Mouse (Mus musculus): ENCODE data around the gene Gm10273. TPM values are rescaled to one million over a fixed set of nuclear protein-coding genes. Genes with fewer than 3 reads are reported as not detected.

Gm10273 gene
- polyA plus RNA-seq, 1 experiment: not detected

DNA sequence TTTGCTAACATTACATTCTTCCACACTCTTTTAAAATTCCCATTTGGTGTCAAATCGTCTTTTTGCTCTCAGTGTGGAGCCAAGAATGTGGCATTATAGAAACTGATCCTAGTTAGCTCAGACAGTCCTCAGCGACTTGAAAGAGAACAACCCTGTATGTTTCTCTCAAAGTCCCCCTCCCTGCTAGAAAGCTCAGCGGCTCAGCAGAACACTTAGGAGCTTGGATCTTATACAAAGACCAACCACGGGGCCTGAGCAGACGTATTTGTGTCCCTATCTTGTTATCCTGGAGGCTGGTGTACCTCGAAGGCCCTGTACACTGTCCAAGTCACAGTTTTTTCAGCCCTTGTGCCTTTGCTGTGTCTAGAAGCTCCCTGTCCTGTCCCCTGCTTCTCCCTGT, 44.7 kb downstream of the Gm10273 start:
- TF ChIP-seq POLR2A (IDR thresholded peaks at IDR 0.05; ENCODE audit: insufficient read depth, low read depth, low read length) (no peak), CTCF (IDR thresholded peaks at IDR 0.05; ENCODE audit: insufficient read depth, low read depth, low read length) (no peak)
- no peak overlapping the region for H3K27ac ChIP-seq (ENCODE audit: insufficient read depth, low read depth, low read length)
- 46% methylated on average over 6 of the region's 6 CpGs for WGBS
- no peaks in the 10 kb centered on the region for H3K4me1 ChIP-seq (ENCODE audit: control insufficient read depth, insufficient read depth, low read length)
- no peak overlapping the region for H3K4me3 ChIP-seq (ENCODE audit: insufficient read depth, low read depth, low read length)

DNA sequence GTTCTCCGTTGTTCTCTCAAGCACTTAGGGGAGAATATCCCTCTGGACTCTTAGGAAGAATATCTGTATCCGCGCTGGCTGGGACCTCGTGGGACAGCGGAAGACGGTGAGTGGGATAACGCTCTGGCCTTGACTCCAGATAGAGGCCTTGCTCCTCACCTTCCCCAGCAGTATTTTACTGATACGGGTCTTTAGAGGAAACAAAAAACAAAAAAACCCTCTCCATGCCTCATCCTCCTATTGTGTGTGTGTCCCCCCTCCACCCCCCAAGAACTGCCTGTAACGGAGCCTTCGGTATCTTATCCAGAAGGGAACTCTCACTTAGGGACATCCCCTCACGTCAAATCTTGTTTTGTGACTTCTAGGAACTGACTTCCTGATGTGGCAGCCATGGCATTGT, 46.3 kb downstream of the Gm10273 start, which contains the start of gene Oit3:
Gene Oit3, minus strand, starts transcription at position 44 of the 400 bp plus-strand sequence.
- no peaks in the 10 kb centered on the region for H3K4me1 ChIP-seq (ENCODE audit: control insufficient read depth, insufficient read depth, low read length)
- 87% methylated on average over 11 of the region's 11 CpGs for WGBS
- H3K27ac ChIP-seq (ENCODE audit: insufficient read depth, low read depth, low read length): no peak within 1 kb of the TSS
- H3K4me3 ChIP-seq (ENCODE audit: insufficient read depth, low read depth, low read length): no peak within 1 kb of the TSS
- no peak for TF ChIP-seq POLR2A (IDR thresholded peaks at IDR 0.05; ENCODE audit: insufficient read depth, low read depth, low read length)
- TF ChIP-seq CTCF (IDR thresholded peaks at IDR 0.05; ENCODE audit: insufficient read depth, low read depth, low read length): no peak

- TF ChIP-seq POLR2A (IDR thresholded peaks at IDR 0.05; ENCODE audit: insufficient read depth, low read depth, low read length): no peak
- no peak for TF ChIP-seq CTCF (IDR thresholded peaks at IDR 0.05; ENCODE audit: insufficient read depth, low read depth, low read length)
- H3K4me3 ChIP-seq (ENCODE audit: insufficient read depth, low read depth, low read length): no peak overlapping the region
- WGBS: 57% methylated on average over 7 of the region's 7 CpGs
- no peak overlapping the region for H3K27ac ChIP-seq (ENCODE audit: insufficient read depth, low read depth, low read length)
- peaks cover 8% of the 10 kb centered on the region for H3K4me1 ChIP-seq (ENCODE audit: control insufficient read depth, insufficient read depth, low read length)
Measured at GRCm38 (mm10) chr10:59443212-59443611, 47.8 kb downstream of the Gm10273 start.

DNA sequence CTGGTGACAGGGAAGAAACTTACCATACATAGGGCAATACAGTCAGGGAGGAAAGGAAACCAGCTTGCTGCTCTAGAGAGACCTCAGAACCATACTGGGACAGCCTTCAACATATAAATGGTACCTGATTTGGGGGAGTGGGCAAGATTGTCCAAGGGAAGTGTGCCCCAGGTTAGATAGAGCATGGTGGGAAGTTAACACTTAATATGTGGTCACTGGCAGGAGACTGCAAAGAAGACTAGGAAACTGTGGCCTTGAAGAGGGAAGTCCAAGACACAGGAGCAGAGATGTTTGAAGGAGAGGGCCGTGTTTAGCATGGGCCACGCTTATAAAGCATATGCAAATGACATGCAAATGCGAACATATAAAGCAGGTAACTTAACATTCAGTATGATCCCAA, 48.7 kb downstream of the Gm10273 start:
- 80% methylated on average over 3 of the region's 3 CpGs for WGBS
- H3K4me3 ChIP-seq (ENCODE audit: insufficient read depth, low read depth, low read length): no peak overlapping the region
- TF ChIP-seq POLR2A (IDR thresholded peaks at IDR 0.05; ENCODE audit: insufficient read depth, low read depth, low read length): no peak
- no peak for TF ChIP-seq CTCF (IDR thresholded peaks at IDR 0.05; ENCODE audit: insufficient read depth, low read depth, low read length)
- peaks cover 8% of the 10 kb centered on the region for H3K4me1 ChIP-seq (ENCODE audit: control insufficient read depth, insufficient read depth, low read length)
- H3K27ac ChIP-seq (ENCODE audit: insufficient read depth, low read depth, low read length): no peak overlapping the region

- TF ChIP-seq POLR2A (IDR thresholded peaks at IDR 0.05; ENCODE audit: insufficient read depth, low read depth, low read length): no peak
- TF ChIP-seq CTCF (IDR thresholded peaks at IDR 0.05; ENCODE audit: insufficient read depth, low read depth, low read length): no peak
Measured at GRCm38 (mm10) chr10:59444635-59445034, 49.2 kb downstream of the Gm10273 start.

More at GRCm38 (mm10) chr10:59444635-59445034, 49.2 kb downstream of the Gm10273 start:
- no peak overlapping the region for H3K27ac ChIP-seq (ENCODE audit: insufficient read depth, low read depth, low read length)
- H3K4me3 ChIP-seq (ENCODE audit: insufficient read depth, low read depth, low read length): no peak overlapping the region
- H3K4me1 ChIP-seq (ENCODE audit: control insufficient read depth, insufficient read depth, low read length): peaks cover 8% of the 10 kb centered on the region
- WGBS: 74% methylated on average over 8 of the region's 8 CpGs

Other genes with a start within 250 kb of the Gm10273 start
- not detected in 2 replicates for gene Sept10, start 173.8 kb upstream of the Gm10273 start, polyA plus RNA-seq (2012; ENCODE audit: insufficient read depth, insufficient read length, low replicate concordance, missing spikeins)
- not detected in 2 replicates for gene Sowahc, start 173.7 kb upstream of the Gm10273 start, polyA plus RNA-seq (2012; ENCODE audit: insufficient read depth, insufficient read length, low replicate concordance, missing spikeins)
- gene P4ha1, start 72.3 kb upstream of the Gm10273 start, polyA plus RNA-seq (2012; ENCODE audit: insufficient read depth, insufficient read length, low replicate concordance, missing spikeins): not detected in 2 replicates
- gene Pla2g12b, start 8.0 kb downstream of the Gm10273 start, polyA plus RNA-seq (2012; ENCODE audit: insufficient read depth, insufficient read length, low replicate concordance, missing spikeins): not detected in 2 replicates
- gene Oit3, start 46.1 kb downstream of the Gm10273 start, polyA plus RNA-seq (2012; ENCODE audit: insufficient read depth, insufficient read length, low replicate concordance, missing spikeins): not detected in 2 replicates
- gene Gm10322, start 220.4 kb downstream of the Gm10273 start, polyA plus RNA-seq (2012; ENCODE audit: insufficient read depth, insufficient read length, low replicate concordance, missing spikeins): not detected in 2 replicates
- gene Mcu, start 221.1 kb downstream of the Gm10273 start, polyA plus RNA-seq (2012; ENCODE audit: insufficient read depth, insufficient read length, low replicate concordance, missing spikeins): not detected in 2 replicates